Mouse (Mus musculus) lung, postnatal 0 days (tissue): ENCODE results near the gene Gdap1l1.

ENCODE experiments used
- CTCF ChIP-seq: IDR thresholded peaks from 2 replicates; pipeline ENCODE4 v1.5.1; 2016; ENCODE audit warnings: antibody characterized with exemption, mild to moderate bottlenecking
- EP300 ChIP-seq: IDR thresholded peaks from 2 replicates; pipeline ENCODE4 v1.6.1; 2016; ENCODE audit warnings: antibody characterized with exemption, mild to moderate bottlenecking, control low read depth

GRCm38 (mm10) chr2:163443543-163443942 is 5.3 kb downstream of the Gdap1l1 start:
- no peak for TF ChIP-seq CTCF
- TF ChIP-seq EP300, result no peak
